Mouse (Mus musculus) gastrocnemius, postnatal 4 days (tissue): ENCODE measurements around the gene Mpped2. TPM values are rescaled to one million over a fixed set of nuclear protein-coding genes. Genes with fewer than 3 reads are reported as not detected.

ENCODE experiments used
- DNase-seq, 2 experiments: peaks; one replicate each; pipeline ENCODE4 v3.0.0; 2021 to 2022; ENCODE audit warnings: low spot score in 2 of 2, mixed read lengths in 2 of 2
- total RNA-seq, 2 experiments: library from RNA; stranded (reverse); gene quantifications; 2 replicates each; pipeline ENCODE4 v1.2.3; 2021

Mpped2 gene
- total RNA-seq, 2 experiments from 2014 or later = 5.4 to 6.9 TPM

DNA sequence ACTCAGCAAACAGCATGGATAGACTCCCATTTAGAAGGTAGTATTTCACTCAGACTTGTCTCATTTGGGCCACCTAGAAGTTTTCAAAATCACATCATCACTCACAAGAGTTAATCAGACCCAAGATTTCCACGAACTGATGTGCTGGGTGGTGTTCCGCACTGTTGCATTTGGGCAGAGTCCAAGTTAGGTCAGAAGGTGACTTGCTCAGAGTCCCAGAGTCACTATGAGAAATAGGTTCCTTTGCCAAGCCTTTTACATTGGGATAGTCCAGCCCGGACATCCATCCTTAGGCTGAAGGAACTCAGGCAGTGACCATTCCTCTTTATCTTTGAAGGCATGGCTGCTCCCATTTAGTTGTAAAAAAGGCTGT is 97.2 kb downstream of the Mpped2 start:
- DNase-seq = no peak

DNA sequence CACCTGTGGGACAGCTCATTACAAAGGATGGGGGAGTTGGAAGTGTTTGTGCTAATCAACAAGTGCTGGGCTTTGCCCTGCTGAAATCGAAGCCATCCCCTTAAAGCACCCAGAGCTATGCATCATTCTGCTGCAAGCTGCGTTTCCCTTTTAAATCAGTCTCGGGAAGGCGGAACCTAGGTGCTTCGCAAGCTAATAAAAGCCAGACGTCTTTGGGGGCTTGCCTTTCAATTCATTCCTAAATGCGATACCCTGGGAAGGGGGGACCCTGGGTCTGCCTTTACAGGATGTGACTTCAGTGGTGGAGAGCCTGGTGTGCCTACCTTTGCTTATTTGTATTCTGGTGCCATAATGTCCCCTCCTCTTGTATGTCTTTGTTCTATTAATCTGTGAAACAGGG is 103.2 kb downstream of the Mpped2 start:
- DNase-seq = no peak

DNA sequence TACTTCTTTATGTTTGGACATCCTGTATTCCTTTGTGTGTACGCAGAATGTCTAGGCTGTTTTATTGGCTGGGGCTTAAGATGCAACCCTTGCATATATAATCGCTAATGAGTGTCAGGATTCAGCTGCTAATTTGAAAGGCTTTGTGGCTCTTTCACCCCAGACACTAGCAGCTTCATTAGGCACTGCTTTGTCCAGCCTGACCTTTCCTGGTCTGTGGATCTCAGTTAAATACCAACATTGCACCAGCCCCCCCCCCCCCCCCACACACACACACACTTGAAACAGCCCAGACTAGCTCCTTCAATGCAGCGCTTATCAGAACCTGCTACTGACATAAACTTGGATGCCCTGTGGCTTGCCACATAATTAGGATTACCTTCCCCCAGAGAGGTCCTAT is 104.8 kb downstream of the Mpped2 start:
- DNase-seq = no peak

DNA sequence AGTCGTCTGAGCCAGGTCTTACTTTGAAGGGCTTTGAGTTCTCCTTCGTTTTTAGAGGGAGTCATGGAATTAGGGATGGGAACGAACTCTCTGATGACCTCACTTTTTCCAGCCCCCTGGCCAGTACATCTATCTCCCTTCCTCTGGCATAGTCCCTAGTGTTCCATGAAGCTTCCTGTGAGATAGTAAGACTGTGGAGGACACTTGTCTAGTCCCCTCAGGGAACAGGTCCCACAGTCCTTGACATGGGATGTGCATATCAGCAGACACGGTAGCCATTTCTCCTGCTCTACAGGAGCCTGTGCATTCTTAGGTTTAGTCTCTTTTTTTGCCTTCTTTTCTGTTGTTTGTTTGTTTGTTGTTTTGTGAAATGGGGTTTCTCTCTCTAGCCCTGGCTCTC is 105.8 kb downstream of the Mpped2 start:
- no peak for DNase-seq

DNA sequence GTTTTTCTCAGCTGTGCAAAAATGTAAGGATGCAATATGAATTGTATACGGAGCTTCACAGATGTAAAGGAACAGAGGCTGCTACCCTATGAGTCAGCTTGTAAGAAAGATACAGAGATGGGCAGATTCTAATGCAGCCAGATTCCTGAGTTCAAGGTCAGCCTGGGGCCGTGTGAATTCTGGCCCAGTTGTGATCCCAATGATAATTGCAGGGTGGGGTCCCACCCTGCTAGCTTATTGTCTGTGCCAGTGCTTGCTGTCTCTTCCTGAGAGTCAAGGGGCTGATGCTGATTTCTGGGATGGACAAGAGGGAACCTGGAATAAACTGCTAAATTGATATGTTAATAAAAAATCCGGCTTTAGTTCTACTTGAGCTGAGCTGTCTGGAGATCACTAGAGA is 122.8 kb downstream of the Mpped2 start:
- no peak for DNase-seq

DNA sequence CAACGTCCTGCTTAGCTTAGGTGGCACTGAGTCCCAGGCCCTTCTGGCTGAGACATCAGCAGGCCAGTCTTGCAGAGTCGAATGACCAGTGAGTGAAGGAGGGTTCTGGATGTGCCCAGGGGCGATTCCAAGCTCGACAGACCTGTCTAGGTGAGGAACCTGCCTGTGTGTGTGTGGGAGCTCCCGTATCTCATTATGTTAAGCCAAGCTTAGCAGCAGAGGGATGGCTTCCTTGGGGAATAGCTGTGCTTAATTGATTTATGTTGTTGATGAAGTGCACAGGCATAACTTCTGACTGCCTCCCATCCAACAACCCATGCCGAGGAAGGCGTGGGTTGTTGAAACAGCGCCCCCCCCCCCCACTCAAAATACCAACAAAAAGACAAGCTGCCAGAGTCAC is 128.2 kb downstream of the Mpped2 start:
- no peak for DNase-seq

DNA sequence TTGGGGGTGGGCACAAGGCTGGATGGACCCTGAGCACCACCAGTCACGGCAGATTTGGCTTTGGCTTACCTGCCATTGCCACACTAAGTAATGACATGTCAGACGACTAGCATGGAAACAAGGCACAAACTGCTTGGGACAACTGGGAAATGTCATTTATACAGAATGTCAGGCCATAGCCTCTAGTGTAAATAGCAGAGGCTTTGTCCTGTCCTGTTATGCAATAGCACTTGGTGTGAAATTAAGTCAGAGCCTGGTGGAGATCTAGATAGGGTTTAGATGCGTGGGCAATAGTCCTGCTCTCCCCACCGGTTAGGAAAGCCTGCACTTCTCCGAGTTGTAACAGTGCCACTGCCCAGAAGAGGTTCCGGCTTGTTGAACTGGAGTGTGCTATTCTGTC is 128.8 kb downstream of the Mpped2 start:
- DNase-seq = no peak

DNA sequence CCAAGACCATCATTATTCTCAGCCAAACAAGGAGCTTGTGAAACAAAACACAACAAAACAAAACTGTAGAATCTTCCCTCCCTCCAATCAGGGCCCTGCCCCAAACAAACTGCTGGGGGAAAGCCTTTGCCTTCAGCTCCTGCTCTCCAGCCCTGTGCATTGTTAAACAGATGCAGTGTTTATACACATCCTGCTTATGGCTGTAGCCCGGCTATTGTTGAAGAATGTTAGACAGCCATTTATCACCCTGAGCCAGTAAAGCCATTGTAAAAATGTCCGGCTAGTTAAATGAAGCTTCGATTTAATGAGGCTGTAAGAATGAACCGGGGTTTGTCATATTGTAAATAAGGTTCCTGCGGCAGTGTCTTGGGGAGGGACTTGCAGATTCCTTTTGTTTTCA is 129.5 kb downstream of the Mpped2 start:
- DNase-seq = no peak

DNA sequence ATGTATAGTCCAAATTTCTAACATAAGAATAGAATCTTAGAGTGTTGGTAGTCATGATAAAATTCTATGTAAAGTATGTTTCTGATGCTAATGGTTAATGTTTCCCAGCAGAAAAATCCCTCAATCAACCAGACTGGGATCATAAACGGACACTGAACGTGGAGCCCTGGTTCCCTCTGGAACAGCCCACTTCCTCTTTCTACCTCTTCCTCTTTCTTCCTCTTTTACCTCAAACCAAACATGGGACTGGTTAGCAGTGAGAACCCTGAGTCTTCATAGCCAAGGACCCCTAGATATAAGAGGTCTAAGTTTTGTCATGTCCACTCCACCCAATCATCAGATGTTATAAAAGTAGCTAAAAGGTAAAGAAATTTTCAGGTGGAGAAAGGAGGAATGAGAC is 132.4 kb downstream of the Mpped2 start:
- DNase-seq = no peak

DNA sequence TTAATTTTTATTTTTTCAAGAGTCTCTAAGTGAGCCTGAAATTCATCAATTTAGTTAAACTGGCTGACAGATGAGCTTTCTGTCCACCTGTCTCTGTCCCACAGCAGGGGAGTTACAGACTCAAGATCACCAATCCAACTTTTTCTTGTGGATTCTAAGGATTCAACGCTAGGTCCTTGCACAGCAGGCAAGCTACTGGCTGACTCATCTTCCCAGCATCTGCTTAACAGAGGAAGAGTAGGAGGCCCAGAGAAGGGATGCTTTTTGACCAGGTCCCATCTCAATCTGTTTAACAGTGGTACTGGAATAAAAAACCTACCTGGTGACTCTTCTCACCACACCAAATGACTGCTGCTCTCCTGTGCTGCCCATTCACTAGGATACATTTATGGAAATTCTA is 133.0 kb downstream of the Mpped2 start:
- DNase-seq = no peak

DNA sequence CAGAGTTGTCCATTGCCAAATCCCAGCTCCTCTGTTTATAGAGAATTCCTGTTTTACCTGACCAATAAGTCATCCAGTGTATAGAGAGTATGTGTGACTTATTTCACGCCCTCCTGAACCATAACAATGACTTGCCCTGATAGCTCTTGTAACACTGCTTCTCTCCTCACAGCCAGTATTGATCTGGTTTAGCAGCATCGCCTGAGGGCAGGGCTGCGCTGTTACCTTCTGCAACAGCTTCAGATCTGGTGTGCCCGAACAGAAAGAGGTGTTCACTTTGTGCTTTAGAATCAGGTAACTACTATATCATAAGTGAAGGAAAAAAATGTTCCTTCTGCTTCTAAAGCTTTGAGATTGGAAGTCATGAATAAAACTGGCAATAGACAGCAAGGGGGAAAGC is 133.7 kb downstream of the Mpped2 start:
- no peak for DNase-seq

DNA sequence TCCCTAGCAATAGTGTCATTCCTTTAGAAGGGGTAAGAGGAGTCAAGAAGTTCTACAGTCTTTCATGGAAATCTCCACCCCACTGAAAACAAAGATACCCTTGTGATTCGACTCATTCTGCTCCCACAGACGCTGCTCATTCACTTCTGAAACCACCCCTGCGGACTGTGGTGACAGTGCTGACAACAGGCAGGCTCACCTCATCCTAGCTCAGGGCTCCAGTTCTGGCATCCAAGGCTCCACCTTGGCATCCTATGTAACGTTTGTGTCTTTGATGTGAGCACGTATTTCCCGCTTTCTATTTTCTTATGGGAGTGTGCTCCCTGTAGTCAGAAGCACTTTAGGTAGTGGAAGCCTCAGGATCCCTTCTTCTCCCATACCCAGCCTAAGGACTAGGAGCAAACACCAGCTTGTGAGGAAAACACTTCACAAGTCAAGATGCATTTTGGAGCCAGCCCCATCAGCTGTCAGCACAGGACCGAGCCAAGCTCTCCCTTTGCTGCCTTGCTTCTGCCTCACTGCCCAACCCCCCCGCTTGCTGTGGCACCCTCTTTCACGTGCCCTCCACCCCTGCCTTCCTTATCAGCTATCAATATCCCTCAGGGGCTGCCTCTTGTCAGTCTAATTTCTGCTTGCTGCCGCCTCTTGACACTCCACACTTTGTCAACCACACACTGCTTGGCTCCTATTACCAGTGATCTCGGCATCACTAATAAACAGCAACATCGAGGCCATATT is 135.7 kb downstream of the Mpped2 start:
- no peak for DNase-seq

DNA sequence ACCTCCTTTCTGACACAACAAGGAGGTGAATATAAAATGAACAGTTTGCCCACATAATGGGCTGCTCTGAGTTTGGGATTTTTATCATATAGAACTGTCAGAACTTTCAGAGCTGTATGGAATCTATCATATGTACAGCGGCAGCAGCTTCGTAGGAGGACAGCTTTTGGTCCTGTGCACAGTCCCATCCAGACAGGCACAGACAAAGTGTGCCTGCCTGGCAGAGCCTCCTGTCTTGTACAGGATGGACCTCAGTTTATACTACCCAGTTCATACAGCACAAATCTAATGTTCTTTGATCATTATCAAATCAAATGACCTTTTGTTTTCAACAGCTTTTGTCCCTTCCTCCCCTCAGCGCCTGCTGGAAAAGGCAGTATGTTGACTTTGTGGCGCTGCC is 136.4 kb downstream of the Mpped2 start:
- DNase-seq = no peak

DNA sequence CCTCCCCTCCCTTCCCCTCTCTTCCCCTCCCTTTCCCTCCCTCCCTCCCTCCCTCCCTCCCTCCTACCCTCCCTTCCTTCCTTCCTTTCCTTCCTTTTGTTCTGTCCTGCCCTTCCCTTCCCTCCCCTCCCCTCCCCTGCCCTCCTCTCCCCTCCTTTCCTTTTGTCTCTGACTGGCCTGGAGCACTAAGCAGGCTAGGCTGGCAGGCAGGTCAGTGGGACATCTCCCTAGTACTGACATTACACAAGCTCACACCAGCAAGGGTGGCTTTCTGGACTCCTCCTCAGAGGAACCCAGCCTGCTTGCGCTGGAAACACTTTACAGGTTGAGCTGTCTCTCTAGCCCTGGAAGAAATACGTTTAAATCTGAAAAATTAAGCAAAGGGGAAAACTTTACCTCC is 139.5 kb downstream of the Mpped2 start:
- DNase-seq = no peak

DNA sequence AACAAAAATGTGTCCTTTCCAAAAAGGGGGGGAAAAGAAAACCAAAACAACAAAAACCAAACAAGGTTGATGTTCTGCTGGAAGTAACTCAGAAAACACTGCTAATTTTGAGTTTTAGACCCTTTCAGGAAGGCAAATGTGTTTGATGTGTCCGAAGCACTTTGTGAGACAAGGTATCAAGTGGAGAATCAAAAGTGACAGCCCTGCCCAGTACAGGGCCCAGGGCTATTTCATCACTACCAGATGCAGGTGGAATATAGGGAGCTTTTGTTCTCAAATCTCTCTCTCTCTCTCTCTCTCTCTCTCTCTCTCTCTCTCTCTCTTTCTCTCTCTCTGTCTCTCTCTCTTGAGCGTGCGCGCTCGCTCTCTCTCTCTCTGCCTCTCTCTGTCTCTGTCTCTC is 140.1 kb downstream of the Mpped2 start:
- no peak for DNase-seq

DNA sequence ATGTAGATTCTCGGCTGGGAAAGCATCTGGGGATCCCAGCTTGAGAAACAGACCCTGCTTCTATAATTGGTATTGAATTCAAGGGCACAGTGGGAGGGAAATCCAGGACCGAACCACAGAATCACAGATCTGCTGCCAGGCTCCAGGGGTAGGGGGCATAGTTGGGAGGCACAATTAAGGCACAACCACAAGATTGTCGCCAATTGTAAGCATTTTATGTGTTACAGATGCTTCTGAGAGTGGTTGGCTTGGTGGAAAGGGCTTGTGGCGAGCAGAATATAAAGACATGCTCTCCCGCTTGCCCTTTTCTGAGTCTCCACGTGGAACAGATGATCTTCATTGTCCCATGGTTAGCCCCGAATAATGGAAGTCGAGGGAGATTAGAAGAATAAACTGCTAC is 142.3 kb downstream of the Mpped2 start:
- DNase-seq = no peak

DNA sequence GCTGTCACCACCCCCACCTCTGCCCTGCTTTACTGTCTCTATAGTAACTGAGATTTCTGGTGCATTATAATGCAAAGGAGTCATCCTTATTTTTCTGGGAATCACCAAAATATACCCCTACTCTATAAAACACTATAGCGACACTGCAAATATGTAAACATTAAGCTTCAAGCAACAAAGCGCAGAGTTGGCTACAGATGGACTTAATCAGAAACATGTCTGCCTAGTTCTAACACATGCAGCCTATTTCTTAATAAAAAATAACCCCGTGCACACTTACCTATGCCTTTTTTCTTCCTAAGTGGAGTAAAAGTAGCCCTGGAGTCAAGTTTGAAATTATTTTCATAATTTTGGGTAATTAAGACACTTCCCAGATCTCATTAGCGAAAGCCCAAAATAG is 144.2 kb downstream of the Mpped2 start:
- DNase-seq = no peak

DNA sequence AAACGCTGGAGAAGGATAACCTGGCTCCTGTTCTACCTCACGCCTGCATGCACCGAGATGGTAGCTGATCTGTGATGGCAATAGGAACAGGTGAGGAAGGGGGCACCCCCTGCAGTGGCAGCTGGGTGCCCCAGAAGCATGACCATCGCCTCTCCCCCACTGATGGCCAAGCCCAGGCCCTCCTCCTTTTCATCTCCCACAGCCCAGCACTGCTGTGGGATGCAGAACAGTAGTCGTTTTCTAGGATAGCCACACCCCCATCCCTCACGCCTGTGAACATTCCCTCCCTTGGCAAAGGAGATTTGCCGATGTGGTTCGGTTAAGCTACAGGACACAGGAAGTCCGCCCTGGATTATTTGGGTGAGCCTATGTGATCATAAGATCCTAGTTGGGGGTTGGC is 151.1 kb downstream of the Mpped2 start:
- no peak for DNase-seq

DNA sequence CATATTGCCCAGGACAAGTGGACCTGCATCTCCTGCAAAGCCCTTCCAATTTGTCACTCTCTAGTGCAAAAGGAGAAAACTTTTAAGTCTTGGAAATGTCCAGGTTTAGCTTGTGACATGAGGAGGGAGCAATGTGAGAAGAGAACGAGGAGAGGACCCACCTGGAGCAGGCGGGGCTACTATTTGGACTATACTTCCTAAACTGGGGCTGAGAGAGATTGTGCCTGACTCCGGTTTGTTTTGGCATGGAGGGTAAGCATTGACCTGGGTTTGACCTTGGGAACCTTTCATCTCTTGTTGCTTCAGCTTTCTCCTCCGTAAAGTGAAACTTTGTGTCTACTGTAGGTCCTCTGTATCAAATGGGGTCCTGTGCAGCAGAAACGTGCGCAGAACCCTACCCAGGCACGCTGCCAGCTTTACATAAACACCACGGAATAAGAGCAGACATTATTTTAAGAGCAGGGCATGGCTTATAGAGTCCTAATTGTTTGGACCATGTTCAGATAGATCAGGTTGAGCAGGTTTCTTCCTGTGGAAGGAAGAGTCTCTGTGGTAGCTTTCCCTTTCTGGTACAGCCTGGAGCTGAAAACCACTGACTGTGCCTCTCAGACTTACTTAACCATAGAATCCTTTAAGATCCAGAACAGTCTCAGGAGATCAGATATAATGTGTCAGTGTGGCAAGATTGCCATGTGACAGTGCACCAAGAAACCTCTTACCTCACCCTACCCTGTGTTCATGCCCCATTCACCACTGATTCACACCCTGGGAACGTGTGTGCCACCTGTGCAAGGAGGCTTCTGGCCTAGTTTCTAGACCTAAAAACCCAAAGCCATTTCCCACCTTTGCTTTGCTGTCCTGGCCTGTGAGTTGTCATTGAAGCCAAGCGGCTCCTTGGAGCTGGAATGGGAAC is 152.0 kb downstream of the Mpped2 start:
- DNase-seq = no peak

DNA sequence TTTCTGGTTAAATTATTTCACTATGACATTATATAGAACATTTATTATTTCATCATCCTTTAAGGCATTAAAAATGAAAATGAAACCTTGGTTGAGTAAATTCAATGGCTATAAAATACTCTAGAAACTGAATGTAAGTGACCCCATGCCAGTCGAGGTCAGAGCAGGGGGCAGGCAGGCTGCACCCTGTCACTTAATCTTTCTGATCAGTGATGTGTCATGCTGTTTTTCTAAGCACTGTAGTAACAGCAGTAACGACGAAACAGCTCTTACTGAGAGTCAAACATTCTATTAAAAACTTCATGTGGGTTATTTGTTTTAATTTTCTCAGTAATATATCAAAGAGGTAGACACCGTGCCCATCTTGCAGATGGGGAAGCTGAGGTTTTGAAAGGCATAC is 153.4 kb downstream of the Mpped2 start:
- DNase-seq = no peak

DNA sequence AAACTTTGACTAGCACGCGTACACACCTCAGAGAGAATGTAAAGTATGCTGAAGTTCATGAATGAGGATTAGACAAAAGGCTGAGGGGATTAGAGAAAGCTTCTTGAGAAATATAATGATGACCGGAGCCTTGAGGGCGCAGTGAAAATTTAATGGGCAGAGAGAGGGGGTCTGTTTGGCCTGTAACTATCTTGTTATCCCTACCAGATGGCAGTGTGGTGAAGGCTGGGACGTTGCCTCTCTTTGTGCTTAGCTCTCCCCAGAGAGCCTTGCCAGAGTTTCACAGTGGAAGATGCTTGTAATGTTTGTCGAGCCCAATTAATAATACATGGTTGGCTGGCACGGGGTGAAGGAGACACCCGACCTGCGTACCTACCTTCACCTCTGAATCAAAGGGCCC is 156.3 kb downstream of the Mpped2 start:
- DNase-seq = no peak

DNA sequence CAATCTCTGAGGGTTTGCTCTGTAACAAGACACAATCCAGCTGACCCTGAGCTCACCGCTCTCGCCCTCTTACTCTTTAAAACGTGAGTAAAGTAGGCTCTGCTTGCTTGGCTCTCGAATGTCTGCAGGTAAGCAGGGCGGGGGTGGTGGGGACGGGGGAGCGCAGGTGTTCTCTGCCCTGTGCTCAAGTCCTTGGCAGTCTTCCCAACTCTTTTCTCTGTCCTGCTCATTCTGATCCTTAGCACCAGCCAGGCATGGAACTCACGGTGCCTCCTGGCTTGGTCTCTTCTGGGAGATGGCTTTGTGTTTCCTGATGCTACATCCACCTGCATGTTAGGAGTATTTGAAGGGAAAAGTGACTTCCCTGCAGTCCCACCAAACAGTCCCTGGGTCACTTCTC is 158.4 kb downstream of the Mpped2 start:
- DNase-seq = no peak

DNA sequence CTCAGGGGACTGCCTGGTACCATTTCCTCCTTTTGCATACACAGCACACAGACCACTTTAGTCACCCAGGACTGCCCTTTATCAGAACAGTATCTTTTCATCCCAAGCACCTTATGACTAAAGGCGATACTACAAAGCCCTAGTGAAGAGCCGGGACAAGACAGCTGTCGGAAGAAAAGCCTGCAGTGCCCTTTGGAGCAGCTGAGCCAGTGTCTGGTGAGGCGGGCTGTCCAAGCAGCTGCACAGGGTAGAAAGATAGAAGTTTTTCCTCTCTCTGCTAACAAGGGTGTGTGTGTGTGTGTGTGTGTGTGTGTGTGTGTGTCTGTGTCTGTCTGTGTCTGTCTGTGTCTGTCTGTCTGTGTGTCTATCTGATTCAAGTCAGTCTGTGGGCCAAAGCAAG is 161.1 kb downstream of the Mpped2 start:
- DNase-seq = no peak
